Mouse (Mus musculus) liver, embryonic 15.5 days (tissue): ENCODE measurements around the gene Hist2h2aa1. TPM values are rescaled to one million over a fixed set of nuclear protein-coding genes. Genes with fewer than 3 reads are reported as not detected.
"Not testable (repeated sequence)": the region's sequence is repeated elsewhere in the genome, so short reads cannot be mapped to it uniquely, and the experiment has no call there.

Experiments
- ATAC-seq: fragments of 200-750 bp; cut with Nextera tagmentation; 2 replicates; pipeline ENCODE4 v1.8.0; 2017; ENCODE audit warnings: moderate number of reproducible peaks, mild to moderate bottlenecking, moderate library complexity; ENCODE audit not compliant: insufficient read depth
- H3K27ac ChIP-seq: fragments of 300-500 bp; sonication (generic); replicated peaks from 2 replicates; pipeline ENCODE4 v1.5.1; 2015; ENCODE audit warnings: mild to moderate bottlenecking, inconsistent platforms
- H3K27me3 ChIP-seq: fragments of 300-500 bp; sonication (generic); 2 replicates; pipeline ENCODE4 v1.6.1; 2015; ENCODE audit warnings: mild to moderate bottlenecking, inconsistent platforms
- H3K36me3 ChIP-seq: fragments of 300-500 bp; sonication (generic); replicated peaks from 2 replicates; pipeline ENCODE4 v1.6.1; 2015; ENCODE audit warnings: moderate library complexity, mild to moderate bottlenecking, inconsistent platforms
- H3K4me1 ChIP-seq: fragments of 300-500 bp; sonication (generic); replicated peaks from 2 replicates; pipeline ENCODE4 v1.6.1; 2015; ENCODE audit warnings: inconsistent platforms
- H3K4me2 ChIP-seq: fragments of 300-500 bp; sonication (generic); 2 replicates; pipeline ENCODE4 v1.6.1; 2015; ENCODE audit warnings: moderate library complexity, mild to moderate bottlenecking, inconsistent platforms
- H3K4me3 ChIP-seq: fragments of 300-500 bp; sonication (generic); replicated peaks from 2 replicates; pipeline ENCODE4 v1.5.1; 2015; ENCODE audit warnings: mild to moderate bottlenecking, inconsistent platforms
- H3K9ac ChIP-seq: fragments of 300-500 bp; sonication (generic); 2 replicates; pipeline ENCODE4 v1.6.1; 2015; ENCODE audit warnings: moderate library complexity, mild to moderate bottlenecking, inconsistent platforms
- H3K9me3 ChIP-seq: fragments of 300-500 bp; sonication (generic); replicated peaks from 2 replicates; pipeline ENCODE4 v1.6.1; 2016; ENCODE audit warnings: inconsistent platforms
- WGBS: fragments of 180-500 bp; shearing (Covaris S2); methylation state at CpG from one replicate; pipeline ENCODE4 v1.1.7; 2015; ENCODE audit warnings: mixed read lengths; ENCODE audit not compliant: insufficient replicate concordance; 5-methylcytosine and 5-hydroxymethylcytosine counted together
- polyA plus RNA-seq: library from polyadenylated mRNA; unstranded; fragments of >200 nt; fragmentation: Nextera tagmentation; extraction: Ambion mirVana; gene quantifications from 2 replicates; pipeline ENCODE4 v1.2.1, GENCODE M21; 2015

The Hist2h2aa1 gene
- 31.3 and 45.2 TPM in 2 replicates for polyA plus RNA-seq

DNA sequence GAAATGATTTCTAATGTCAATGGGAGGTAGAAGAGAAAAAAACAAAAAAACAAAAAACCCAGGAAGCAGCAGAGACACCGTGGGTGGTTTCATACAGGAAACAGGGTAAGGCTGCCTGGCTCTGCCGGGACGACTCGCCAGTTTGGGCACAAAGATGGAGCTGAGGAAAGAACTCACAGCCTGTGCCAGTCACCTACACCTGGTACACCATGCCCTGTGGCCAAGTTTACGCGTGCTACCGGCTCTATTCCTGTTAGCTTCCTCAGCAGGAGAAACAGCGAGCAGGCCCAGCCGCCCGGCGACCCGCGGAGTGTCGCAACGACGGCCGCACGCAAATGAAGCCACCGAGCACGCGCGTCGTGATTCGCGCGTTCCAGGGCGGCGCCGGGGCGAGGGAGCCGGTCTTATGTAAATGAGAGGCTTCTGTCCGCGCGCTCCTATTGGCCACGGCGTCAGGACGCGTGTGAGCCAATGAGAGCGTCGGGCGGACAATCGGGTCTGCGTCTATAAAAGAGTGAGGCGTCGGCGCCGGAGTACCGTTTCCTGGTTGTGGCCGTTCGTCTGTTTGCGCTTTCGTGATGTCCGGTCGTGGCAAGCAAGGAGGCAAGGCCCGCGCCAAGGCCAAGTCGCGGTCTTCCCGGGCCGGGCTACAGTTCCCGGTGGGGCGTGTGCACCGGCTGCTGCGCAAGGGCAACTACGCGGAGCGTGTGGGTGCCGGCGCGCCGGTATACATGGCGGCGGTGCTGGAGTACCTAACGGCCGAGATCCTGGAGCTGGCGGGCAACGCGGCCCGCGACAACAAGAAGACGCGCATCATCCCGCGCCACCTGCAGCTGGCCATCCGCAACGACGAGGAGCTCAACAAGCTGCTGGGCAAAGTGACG, at the start of gene Hist2h2aa1:
TSS of gene Hist2h2aa1 (plus strand) at position 495 of the 884 bp plus-strand sequence.
- under 1% methylated on average over 45 of the region's 88 CpGs for WGBS
- H3K27ac ChIP-seq, result peak within 1 kb of the TSS; percentile 98
- H3K36me3 ChIP-seq, H3K27me3 ChIP-seq, H3K9me3 ChIP-seq: not testable (repeated sequence)
- ATAC-seq, result peak; percentile 65
- peak within 1 kb of the TSS; percentile 90 for H3K9ac ChIP-seq
- peak within 1 kb of the TSS; percentile 80 for H3K4me2 ChIP-seq
- H3K4me1 ChIP-seq, result peaks cover 60% of the 10 kb centered on the region
- H3K4me3 ChIP-seq, result peak within 1 kb of the TSS; percentile 63

GRCm38 (mm10) chr3:96195616-96196313, 49.5 kb upstream of the Hist2h2aa1 start:
- Histone ChIP-seq H3K9ac (no peak overlapping the region), H3K4me2 (peak overlapping the region; percentile 99; the same call in 1 of the 2 replicates), H3K4me1 (peaks cover 31% of the 10 kb centered on the region), H3K27me3 (peaks cover 19% of the 10 kb centered on the region), H3K9me3 (no peaks in the 10 kb centered on the region), H3K4me3 (no peak overlapping the region), H3K36me3 (no peaks in the 10 kb centered on the region), H3K27ac (no peak overlapping the region)
- WGBS, result 86% methylated on average over 11 of the region's 11 CpGs
- ATAC-seq, result no peak

DNA sequence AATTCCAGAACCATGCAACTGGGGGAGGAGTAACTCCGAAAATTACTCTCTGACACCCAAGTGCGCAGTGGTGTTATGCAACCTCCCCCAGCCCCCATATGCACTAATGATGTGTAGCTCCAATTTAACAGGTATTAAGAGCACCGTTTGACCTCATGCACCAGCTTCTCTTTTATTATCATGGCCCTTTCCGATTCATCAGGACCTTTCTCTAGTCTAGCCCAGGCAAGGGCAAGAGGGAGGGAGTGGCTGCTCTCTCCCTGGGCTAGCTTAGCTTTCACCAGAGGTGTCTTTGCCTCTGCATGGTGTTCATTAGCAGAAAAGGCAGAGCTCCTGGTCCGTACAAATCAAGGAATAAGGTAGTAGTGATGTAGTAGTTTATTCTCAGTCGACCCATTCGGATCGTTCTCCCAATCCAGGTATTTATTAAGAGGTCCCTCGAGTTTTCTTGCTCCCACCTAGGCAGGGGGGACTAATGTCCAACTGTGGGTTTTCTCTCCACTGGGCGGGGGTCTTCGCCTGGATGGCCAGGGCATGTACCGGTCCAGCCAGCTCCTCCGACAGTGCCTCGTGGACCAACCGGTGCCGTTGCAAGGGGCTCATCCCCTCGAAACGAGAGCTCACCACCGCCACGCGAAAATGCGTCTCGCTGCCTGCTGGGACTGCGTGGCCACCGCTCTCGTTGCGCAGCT, 48.7 kb upstream of the Hist2h2aa1 start:
- Histone ChIP-seq H3K4me3 (peak overlapping the region; percentile 73), H3K9ac (peak overlapping the region; percentile 73), H3K4me1 (peaks cover 31% of the 10 kb centered on the region), H3K27me3 (peaks cover 19% of the 10 kb centered on the region), H3K4me2 (peak overlapping the region; percentile 99), H3K27ac (peak overlapping the region; percentile 90), H3K36me3 (no peaks in the 10 kb centered on the region), H3K9me3 (no peaks in the 10 kb centered on the region)
- WGBS, result 16% methylated on average over 27 of the region's 27 CpGs
- ATAC-seq, result no peak

DNA sequence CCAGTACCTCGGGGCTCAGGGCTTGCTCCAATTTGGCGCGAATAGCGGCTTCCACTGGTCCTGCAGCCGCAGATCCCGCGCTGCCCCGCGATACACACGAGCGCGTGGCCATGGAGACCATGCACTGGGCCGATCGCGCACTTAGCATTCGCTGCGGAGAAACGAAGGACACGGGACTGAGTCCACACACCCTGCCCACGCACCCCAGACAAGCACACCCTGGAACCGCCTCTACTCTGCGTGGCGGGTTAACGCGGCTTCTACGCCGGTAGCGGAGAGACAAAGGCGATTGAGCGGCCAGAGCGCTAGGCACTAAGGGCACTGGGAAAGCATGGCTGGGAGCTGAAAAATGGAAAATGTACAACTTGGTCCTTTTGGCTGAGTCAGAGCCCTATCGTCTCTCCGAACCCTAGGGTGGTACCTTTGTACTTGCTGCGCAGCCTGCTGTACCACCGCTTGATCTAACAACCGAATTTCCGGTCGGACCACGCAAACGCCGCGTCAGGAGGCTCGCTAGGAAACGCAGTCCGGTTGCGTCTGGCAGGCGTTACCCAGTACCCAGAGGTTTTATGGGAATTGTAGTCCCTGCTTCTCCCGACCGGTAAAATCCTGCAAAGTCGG, 48.1 kb upstream of the Hist2h2aa1 start:
- H3K4me3 ChIP-seq, result peak overlapping the region; percentile 73
- ATAC-seq, result peak; percentile 85
- WGBS, result under 1% methylated on average over 50 of the region's 50 CpGs

DNA sequence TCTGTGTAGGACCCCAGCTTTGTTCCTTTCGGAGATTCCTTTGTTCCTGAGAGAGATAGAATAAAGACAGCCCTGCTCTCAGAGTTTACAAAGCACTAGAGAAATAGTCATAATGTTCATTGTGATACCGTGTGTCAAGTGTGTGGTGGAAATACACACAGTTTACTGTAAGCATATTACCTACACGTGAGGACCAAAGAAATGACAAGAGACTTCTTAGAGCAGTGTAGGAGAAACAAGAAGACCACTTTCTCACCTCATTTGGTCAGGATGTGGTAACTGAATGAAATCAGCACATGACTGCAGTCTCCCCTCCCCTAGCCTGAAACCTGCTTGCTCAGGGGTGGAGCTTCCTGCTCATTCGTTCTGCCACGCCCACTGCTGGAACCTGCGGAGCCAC, 47.1 kb upstream of the Hist2h2aa1 start:
- Histone ChIP-seq H3K27ac (peak overlapping the region; percentile 63), H3K4me3 (peak overlapping the region; percentile 73), H3K27me3 (peaks cover 6% of the 10 kb centered on the region), H3K9ac (peak overlapping the region; percentile 57), H3K9me3 (no peaks in the 10 kb centered on the region), H3K36me3 (no peaks in the 10 kb centered on the region), H3K4me1 (peaks cover 31% of the 10 kb centered on the region), H3K4me2 (peak overlapping the region; percentile 99)
- ATAC-seq, result peak; percentile 38
- 4% methylated on average over 6 of the region's 6 CpGs for WGBS

More for the DNA sequence above, 48.1 kb upstream of the Hist2h2aa1 start:
- H3K27ac ChIP-seq, result peak overlapping the region; percentile 90
- peaks cover 16% of the 10 kb centered on the region for H3K27me3 ChIP-seq
- peak overlapping the region; percentile 73 for H3K9ac ChIP-seq
- no peaks in the 10 kb centered on the region for H3K9me3 ChIP-seq
- no peaks in the 10 kb centered on the region for H3K36me3 ChIP-seq
- H3K4me2 ChIP-seq, result peak overlapping the region; percentile 99
- H3K4me1 ChIP-seq, result peaks cover 31% of the 10 kb centered on the region

DNA sequence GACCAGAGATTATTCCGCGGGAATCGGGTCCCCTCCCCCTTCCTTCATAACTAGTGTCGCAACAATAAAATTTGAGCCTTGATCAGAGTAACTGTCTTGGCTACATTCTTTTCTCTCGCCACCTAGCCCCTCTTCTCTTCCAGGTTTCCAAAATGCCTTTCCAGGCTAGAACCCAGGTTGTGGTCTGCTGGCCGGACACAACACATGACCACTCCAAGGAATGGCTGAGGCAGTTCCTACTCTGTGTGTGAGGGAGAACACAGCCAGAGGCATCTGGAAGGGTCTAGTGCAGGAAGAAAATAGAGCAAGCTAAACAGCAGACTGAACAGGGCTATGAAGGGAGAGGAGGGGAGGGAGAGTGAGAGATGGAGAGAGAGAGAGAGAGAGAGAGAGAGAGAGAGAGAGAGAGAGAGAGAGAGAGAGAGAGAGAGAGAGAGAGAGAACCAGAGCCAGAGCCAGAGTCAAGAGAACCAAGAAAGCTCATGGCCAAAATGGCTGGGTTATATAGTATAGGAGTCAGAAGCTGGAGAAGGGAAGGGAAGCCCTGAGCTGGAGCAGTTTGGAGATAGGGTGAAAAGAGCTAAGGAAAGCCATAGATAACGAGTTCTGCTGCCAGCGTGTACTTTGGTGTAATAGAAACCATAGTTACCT, 46.6 kb upstream of the Hist2h2aa1 start:
- H3K36me3 ChIP-seq, ATAC-seq, H3K9ac ChIP-seq, H3K27ac ChIP-seq, H3K27me3 ChIP-seq, H3K9me3 ChIP-seq, H3K4me3 ChIP-seq: not testable (repeated sequence)
- WGBS, result 16% methylated on average over 8 of the region's 8 CpGs
- H3K4me2 ChIP-seq, result peak overlapping the region; percentile 99
- peaks cover 31% of the 10 kb centered on the region for H3K4me1 ChIP-seq

- Histone ChIP-seq H3K9ac (no peak overlapping the region), H3K27me3 (no peaks in the 10 kb centered on the region), H3K9me3 (no peaks in the 10 kb centered on the region), H3K36me3 (no peaks in the 10 kb centered on the region), H3K27ac (no peak overlapping the region), H3K4me3 (no peak overlapping the region), H3K4me2 (no peak overlapping the region), H3K4me1 (peaks cover 31% of the 10 kb centered on the region)
- 58% methylated on average over 2 of the region's 2 CpGs for WGBS
- ATAC-seq, result no peak
These were observed 45.6 kb upstream of the Hist2h2aa1 start for GRCm38 (mm10) chr3:96199731-96200130.

- 0 out of 2 replicates have a peak, but pooled peaks cover 5% of the 10 kb centered on the region for H3K4me1 ChIP-seq
- H3K27ac ChIP-seq, result no peak overlapping the region
- no peak overlapping the region for H3K4me3 ChIP-seq
- no peak for ATAC-seq
- no peaks in the 10 kb centered on the region for H3K9me3 ChIP-seq
- no peak overlapping the region for H3K4me2 ChIP-seq
- WGBS, result 65% methylated on average over 3 of the region's 3 CpGs
- H3K36me3 ChIP-seq, result no peaks in the 10 kb centered on the region
- H3K27me3 ChIP-seq, result peaks cover 17% of the 10 kb centered on the region
- no peak overlapping the region for H3K9ac ChIP-seq
These were observed 37.5 kb upstream of the Hist2h2aa1 start for GRCm38 (mm10) chr3:96207819-96208218.

- Histone ChIP-seq H3K27me3 (peaks cover 17% of the 10 kb centered on the region), H3K4me1 (0 out of 2 replicates have a peak, but pooled peaks cover 5% of the 10 kb centered on the region), H3K9ac (no peak overlapping the region), H3K9me3 (no peaks in the 10 kb centered on the region), H3K36me3 (no peaks in the 10 kb centered on the region), H3K4me3 (no peak overlapping the region), H3K27ac (no peak overlapping the region), H3K4me2 (no peak overlapping the region)
- 36% methylated on average over 15 of the region's 15 CpGs for WGBS
- no peak for ATAC-seq
These were observed 36.1 kb upstream of the Hist2h2aa1 start for GRCm38 (mm10) chr3:96209242-96209641.

- under 1% methylated on average over 12 of the region's 12 CpGs for WGBS
- H3K27me3 ChIP-seq, result no peaks in the 10 kb centered on the region; the same call in 1 of the 2 replicates
- H3K4me3 ChIP-seq, result peak overlapping the region; percentile 64
- peak overlapping the region; percentile 88 for H3K4me2 ChIP-seq
- peak overlapping the region; percentile 84 for H3K9ac ChIP-seq
- ATAC-seq, result no peak
- peaks cover 43% of the 10 kb centered on the region for H3K4me1 ChIP-seq
- H3K9me3 ChIP-seq, result no peaks in the 10 kb centered on the region
- no peaks in the 10 kb centered on the region for H3K36me3 ChIP-seq
- peak overlapping the region; percentile 100 for H3K27ac ChIP-seq
These were observed 26.1 kb upstream of the Hist2h2aa1 start for GRCm38 (mm10) chr3:96219191-96219641.
